Mouse (Mus musculus) layer of hippocampus, adult 11-12 months (tissue): ENCODE data around the gene Slc25a12.
A peak's percentile ranks its signal among the peaks of the same experiment; 100 is the strongest.
"Not testable (repeated sequence)": the region's sequence is repeated elsewhere in the genome, so short reads cannot be mapped to it uniquely, and the experiment has no call there.

Experiments used
- DNase-seq: peaks from one replicate; pipeline ENCODE4 v3.0.0; 2022; ENCODE audit warnings: low spot score

Slc25a12 gene

GRCm38 (mm10) chr2:71367125-71367880 is at the start of gene Slc25a12:
TSS of gene Slc25a12 (minus strand) at chr2:71367749.
- DNase-seq: peak; percentile 76

GRCm38 (mm10) chr2:71405613-71406012 is 38.1 kb upstream of the Slc25a12 start:
- no peak for DNase-seq

GRCm38 (mm10) chr2:71389864-71390263 is 22.3 kb upstream of the Slc25a12 start:
- DNase-seq: no peak

- DNase-seq: peak; percentile 94
Measured at GRCm38 (mm10) chr2:71388951-71389763, 21.6 kb upstream of the Slc25a12 start, which contains the start of gene Hat1. TSS of gene Hat1 (plus strand) at chr2:71388958.

- no peak for DNase-seq
Measured at GRCm38 (mm10) chr2:71387766-71388165, 20.2 kb upstream of the Slc25a12 start.

DNA sequence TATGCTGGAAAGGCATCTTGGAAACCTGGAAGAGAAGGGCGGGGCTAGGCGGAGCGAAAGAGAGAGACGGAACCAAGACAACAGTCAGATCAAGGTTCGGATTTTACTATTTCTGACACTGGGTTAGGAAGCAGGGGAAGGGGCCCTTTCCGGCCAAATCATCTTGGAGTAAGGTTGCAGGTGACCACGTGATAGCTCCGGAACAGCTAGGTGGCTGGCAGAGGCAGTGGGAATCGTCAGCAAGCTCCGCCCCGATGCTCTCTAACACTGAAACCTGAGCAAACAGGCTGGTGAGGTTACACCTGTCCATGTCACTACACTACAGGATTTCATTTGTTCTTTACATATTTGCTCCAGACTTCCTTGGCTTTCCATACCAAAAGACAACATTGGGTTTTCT is 16.3 kb upstream of the Slc25a12 start:
- DNase-seq: no peak

- no peak for DNase-seq
Measured at GRCm38 (mm10) chr2:71381962-71382361, 14.4 kb upstream of the Slc25a12 start.

- no peak for DNase-seq
Measured at GRCm38 (mm10) chr2:71377426-71377825, 9.9 kb upstream of the Slc25a12 start.

GRCm38 (mm10) chr2:71376433-71376906 is 8.9 kb upstream of the Slc25a12 start:
- DNase-seq: no peak

- no peak for DNase-seq
Measured at GRCm38 (mm10) chr2:71374275-71375155, 7.0 kb upstream of the Slc25a12 start.

GRCm38 (mm10) chr2:71372261-71372660 is 4.7 kb upstream of the Slc25a12 start:
- not testable (repeated sequence) for DNase-seq

DNA sequence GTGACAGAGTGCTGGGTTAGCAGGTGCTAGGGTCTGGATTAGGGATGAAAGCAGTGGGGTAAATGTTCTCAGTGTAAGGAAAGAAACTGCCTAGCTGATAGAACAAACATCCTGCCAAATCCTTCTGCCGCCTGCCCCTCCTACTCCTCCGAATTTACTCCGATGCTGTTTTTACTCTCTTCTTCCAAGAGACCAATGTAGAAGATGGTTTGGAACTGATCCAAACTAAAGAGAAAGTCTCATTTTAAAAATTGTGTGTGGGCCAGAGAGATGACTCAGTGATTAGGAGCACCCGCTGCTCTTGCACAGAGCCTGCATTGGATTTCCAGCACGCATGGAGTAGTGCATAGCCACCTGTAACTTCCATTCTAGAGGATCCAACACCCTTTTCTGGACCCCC is 4.2 kb upstream of the Slc25a12 start:
- peak; percentile 32 for DNase-seq

- no peak for DNase-seq
Measured at GRCm38 (mm10) chr2:71368086-71368485, 537 bp upstream of the Slc25a12 start.

- DNase-seq: peak; percentile 27
Measured at GRCm38 (mm10) chr2:71366618-71367124, 878 bp downstream of the Slc25a12 start.

GRCm38 (mm10) chr2:71360192-71360591 is 7.4 kb downstream of the Slc25a12 start:
- no peak for DNase-seq

DNA sequence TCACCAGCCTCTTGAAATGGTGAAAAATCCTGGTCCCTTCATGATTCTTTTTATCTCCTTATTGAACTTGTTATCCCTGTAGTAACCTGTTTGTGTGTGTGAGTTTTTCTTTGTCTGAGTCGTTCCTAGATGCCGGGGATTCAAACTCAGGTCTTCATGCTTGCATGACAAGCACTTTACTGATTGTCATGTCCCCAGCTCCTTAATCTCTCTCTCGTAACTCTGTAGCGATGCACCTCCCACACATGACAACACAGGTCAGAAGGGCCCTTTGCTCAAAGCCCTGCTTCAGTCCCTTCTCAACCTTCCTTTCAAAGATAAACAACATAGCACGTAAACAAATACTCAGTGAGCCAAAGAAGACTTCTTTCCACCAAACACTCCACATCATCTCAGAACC is 9.2 kb downstream of the Slc25a12 start:
- DNase-seq: no peak

GRCm38 (mm10) chr2:71354055-71354425 is 13.5 kb downstream of the Slc25a12 start:
- DNase-seq: no peak

- no peak for DNase-seq
Measured at GRCm38 (mm10) chr2:71353306-71354054, 14.1 kb downstream of the Slc25a12 start.

DNA sequence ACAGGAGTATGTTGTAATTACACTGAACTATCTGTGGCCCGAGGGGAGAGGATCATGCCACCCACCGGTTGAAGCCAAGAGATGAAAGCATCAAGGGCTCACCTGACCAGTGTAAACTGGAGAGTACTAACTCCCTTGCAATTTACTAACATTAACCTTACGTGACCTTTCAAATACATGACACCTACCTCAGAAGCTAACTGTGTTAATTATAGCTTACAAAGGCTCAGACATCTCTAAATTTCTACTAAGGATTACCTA is 15.9 kb downstream of the Slc25a12 start:
- DNase-seq: no peak

DNA sequence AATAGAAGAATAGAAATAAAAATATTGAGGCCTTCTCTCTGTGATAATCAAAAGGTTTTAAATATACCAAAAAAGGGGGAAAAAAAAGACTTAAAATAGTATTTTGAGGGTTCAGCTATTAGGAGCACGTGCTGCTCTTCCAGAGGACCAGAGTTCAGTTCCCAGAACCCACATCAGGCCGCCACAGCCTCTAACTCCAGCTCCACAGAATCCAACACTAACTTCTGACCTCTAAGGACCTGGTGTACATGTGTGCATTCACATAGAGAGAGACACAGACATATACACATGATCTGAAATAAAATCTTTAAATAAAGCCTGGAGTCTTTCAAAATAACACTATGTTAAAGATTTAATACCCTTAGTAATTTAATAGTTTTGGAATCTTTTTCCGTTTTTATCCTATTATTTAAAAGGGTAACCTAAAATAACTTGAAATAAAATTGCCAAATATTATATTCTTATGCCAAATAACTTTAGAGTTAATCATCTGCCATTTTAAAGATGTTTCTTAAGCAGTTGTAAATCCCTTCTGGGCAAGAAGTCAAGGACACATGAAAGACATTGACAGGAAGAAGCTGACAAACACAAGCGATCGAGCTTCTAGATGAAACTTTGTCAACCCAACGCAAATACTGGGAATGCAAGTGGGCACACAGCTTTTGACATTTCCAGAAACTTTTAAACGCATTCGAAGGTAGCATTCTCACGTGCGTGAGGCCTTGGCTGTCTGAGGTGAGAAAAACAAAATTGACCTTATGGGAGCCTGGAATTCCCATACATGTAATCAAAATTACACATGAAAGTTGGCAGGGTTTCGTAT is 16.4 kb downstream of the Slc25a12 start:
- no peak for DNase-seq

DNA sequence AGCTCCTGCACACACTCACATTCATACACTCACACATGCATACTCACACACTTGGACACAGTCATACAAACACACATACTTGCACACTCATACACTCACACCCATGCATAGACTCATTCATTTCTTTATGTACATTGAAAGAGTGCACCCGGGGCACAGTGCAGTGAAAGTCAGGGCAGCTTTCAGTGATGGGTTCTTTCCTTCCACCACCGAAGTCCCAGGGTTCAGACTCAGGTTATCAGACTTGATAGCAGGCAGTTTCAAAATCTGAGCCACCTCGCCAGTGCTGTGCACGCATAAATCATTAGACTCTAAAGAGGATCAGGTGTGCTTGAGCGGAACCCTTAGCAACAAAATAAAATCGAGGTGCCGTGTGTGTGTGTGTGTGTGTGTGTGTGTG is 17.4 kb downstream of the Slc25a12 start:
- DNase-seq: no peak
